Mouse (Mus musculus) T-helper 17 cell (primary cell): ENCODE data around the gene Gabbr1.
"Not testable (repeated sequence)": the region's sequence is repeated elsewhere in the genome, so short reads cannot be mapped to it uniquely, and the experiment has no call there.

Experiments used
- in situ Hi-C, 2 experiments: fragments of 300-600 bp; cut with MboI, MseI; formaldehyde crosslinking; loops; 1 replicate in 1 of 2; 2 replicates in 1 of 2; pipeline ENCODE4 v1.15.1; 2025; ENCODE audit warnings: high pct_unique_total_duplicates in 2 of 2

The Gabbr1 gene

GRCm38 (mm10) chr17:37045611-37046311 lies at the start of gene Gabbr1:
Gene Gabbr1 (plus strand): TSS chr17:37045966.
- in situ Hi-C loops, result loop anchor here in 1 of 2 experiments (5.0 kb wide), 1 partner anchor 78 kb away; no protein-coding TSS in a partner anchor

GRCm38 (mm10) chr17:36997033-36997735 lies 48.6 kb upstream of the Gabbr1 start:
- in situ Hi-C loops, result no loop called here

- in situ Hi-C loops, result no loop called here
Observed at GRCm38 (mm10) chr17:36998477-36998876, 47.3 kb upstream of the Gabbr1 start.

- in situ Hi-C loops, result no loop called here
Observed at GRCm38 (mm10) chr17:37000863-37001262, 44.9 kb upstream of the Gabbr1 start, which contains the start of gene Zfp57. Gene Zfp57 (plus strand): TSS chr17:37001163.

GRCm38 (mm10) chr17:37002364-37003330 lies 43.1 kb upstream of the Gabbr1 start:
- in situ Hi-C loops, result no loop called here

- in situ Hi-C loops, result no loop called here
Observed at GRCm38 (mm10) chr17:37003366-37003765, 42.4 kb upstream of the Gabbr1 start.

- in situ Hi-C loops, result no loop called here
Observed at GRCm38 (mm10) chr17:37008161-37008560, 37.6 kb upstream of the Gabbr1 start.

GRCm38 (mm10) chr17:37009460-37010042 lies 36.2 kb upstream of the Gabbr1 start:
- in situ Hi-C loops, result no loop called here

GRCm38 (mm10) chr17:37011719-37012118 lies 34.0 kb upstream of the Gabbr1 start:
- in situ Hi-C loops, result no loop called here

GRCm38 (mm10) chr17:37012141-37012540 lies 33.6 kb upstream of the Gabbr1 start:
- in situ Hi-C loops, result no loop called here

GRCm38 (mm10) chr17:37016333-37016732 lies 29.4 kb upstream of the Gabbr1 start:
- in situ Hi-C loops, result no loop called here

GRCm38 (mm10) chr17:37018328-37018727 lies 27.4 kb upstream of the Gabbr1 start:
- in situ Hi-C loops, result no loop called here

- in situ Hi-C loops, result not testable (repeated sequence)
Observed at GRCm38 (mm10) chr17:37019242-37019641, 26.5 kb upstream of the Gabbr1 start.

GRCm38 (mm10) chr17:37022628-37023576 lies 22.9 kb upstream of the Gabbr1 start, which contains the start of gene Mog:
Gene Mog (minus strand): TSS chr17:37023398.
- in situ Hi-C loops, result no loop called here

GRCm38 (mm10) chr17:37026425-37026824 lies 19.3 kb upstream of the Gabbr1 start:
- in situ Hi-C loops, result loop anchor here in 1 of 2 experiments (5.0 kb wide), 1 partner anchor 74 kb away; the partner anchor contains the start of gene Ppp1r11

- in situ Hi-C loops, result loop anchor here in 1 of 2 experiments (5.0 kb wide), 1 partner anchor 75 kb away; the partner anchor contains the start of gene Ppp1r11
Observed at GRCm38 (mm10) chr17:37027486-37027885, 18.3 kb upstream of the Gabbr1 start.

- in situ Hi-C loops, result loop anchor here in 1 of 2 experiments (5.0 kb wide), 1 partner anchor 76 kb away; the partner anchor contains the start of gene Ppp1r11
Observed at GRCm38 (mm10) chr17:37028212-37028611, 17.6 kb upstream of the Gabbr1 start.

GRCm38 (mm10) chr17:37028683-37029120 lies 17.1 kb upstream of the Gabbr1 start:
- in situ Hi-C loops, result loop anchor here in 1 of 2 experiments (5.0 kb wide), 1 partner anchor 76 kb away; the partner anchor contains the start of gene Ppp1r11

GRCm38 (mm10) chr17:37029162-37029561 lies 16.6 kb upstream of the Gabbr1 start:
- in situ Hi-C loops, result loop anchor here in 1 of 2 experiments (5.0 kb wide), 1 partner anchor 77 kb away; the partner anchor contains the start of gene Ppp1r11
